Mouse (Mus musculus) skeletal muscle tissue, adult 2 months (tissue): ENCODE measurements around the gene Fibcd1.

Experiments
- DNase-seq: peaks from one replicate; pipeline ENCODE4 v3.0.0-alpha.2; 2012; ENCODE audit warnings: low read depth, low spot score

Gene Fibcd1

DNA sequence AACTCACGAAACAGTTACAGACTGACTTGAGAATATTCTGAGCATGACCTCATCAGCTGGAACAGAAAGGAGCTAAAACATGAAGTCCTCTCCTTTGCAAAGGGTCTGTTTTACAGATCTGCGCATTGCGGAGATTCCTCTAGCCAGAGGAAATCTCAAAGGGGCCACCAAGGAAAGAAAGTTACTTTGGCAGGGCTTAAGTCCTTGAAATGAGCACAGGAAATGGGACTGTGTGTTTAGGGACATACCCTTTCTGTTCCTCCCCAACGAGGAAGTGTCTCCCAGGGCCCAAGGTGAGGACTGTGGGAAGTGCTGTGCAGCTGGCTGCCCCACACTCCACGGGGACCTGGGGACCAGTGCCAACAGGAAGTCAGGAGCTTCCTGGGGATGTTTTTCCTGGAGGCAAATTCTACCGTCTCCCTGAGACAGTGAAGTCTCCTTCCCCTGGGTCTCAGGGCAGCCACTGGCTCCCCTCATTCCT lies 76.1 kb downstream of the Fibcd1 start:
- peak; percentile 73 for DNase-seq

GRCm38 (mm10) chr2:31769115-31769514 lies 76.7 kb downstream of the Fibcd1 start:
- DNase-seq, result no peak

DNA sequence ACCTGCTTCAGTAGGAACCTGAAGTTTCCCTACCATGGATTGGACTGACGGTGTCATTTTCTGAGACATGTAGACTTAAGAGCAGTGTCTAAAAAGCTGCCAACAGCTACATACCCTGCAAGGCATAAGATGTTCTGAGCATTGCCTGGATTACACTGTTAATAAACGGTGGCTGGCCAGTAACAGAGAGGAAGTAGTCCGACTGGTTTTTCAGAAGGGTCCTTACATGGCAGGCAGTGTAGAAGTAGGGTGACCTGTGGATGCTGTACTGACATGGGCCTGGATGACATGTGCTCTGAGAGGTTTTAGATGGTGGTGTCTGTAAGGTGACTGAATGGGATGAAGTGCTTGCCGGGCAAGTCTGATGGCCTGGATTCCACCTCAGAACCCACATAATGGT lies 78.0 kb downstream of the Fibcd1 start:
- no peak for DNase-seq

GRCm38 (mm10) chr2:31767104-31767503 lies 78.7 kb downstream of the Fibcd1 start:
- DNase-seq, result no peak
